8 mouse cellular contexts compared by ENCODE assay signal in genomic region chr11:120046553-120047191, GRCm38 (mm10). TPM values are rescaled to one million over a fixed set of nuclear protein-coding genes. Genes with fewer than 3 reads are reported as not detected.
DNase-seq lines count a peak whose midpoint lies in the region; ATAC-seq and TF ChIP-seq lines count a peak whose summit lies in the region.

TSS of gene Aatk (minus strand) at chr11:120047167.

- 0 out of 2 replicates have a peak, but pooled peaks cover 5% of the 10 kb centered on the region for H3K27me3 ChIP-seq in ES-Bruce4 (ENCODE audit: control insufficient read depth, insufficient read depth, low read length, poor library complexity, severe bottlenecking)
- H3K27me3 ChIP-seq in hindbrain, embryonic 13.5 days, result peaks cover 14% of the 10 kb centered on the region; the same call in 1 of the 2 replicates
- peaks cover 33% of the 10 kb centered on the region for H3K27me3 ChIP-seq in liver, embryonic 14.5 days (ENCODE audit: control insufficient read depth, insufficient read depth, low read length)
- H3K27me3 ChIP-seq in stomach, postnatal 0 days (ENCODE audit: control insufficient read depth, insufficient read depth, low read length), result no peaks in the 10 kb centered on the region

- peak; percentile 21; the same call in 1 of the 2 replicates for ATAC-seq in hindbrain, embryonic 13.5 days (ENCODE audit: low FRiP score)
- no peak for ATAC-seq in liver, embryonic 14.5 days (ENCODE audit: insufficient read depth)
- ATAC-seq in stomach, postnatal 0 days (ENCODE audit: low FRiP score, low TSS enrichment), result no peak

- no peak for TF ChIP-seq POLR2A in ES-Bruce4 (IDR thresholded peaks at IDR 0.05; ENCODE audit: insufficient read depth, low read length)

- no peaks in the 10 kb centered on the region for H3K9me3 ChIP-seq in ES-Bruce4 (replicated peaks; ENCODE audit: control insufficient read depth, insufficient read depth, low read length, poor library complexity, severe bottlenecking)
- no peaks in the 10 kb centered on the region for H3K9me3 ChIP-seq in hindbrain, embryonic 13.5 days
- H3K9me3 ChIP-seq in liver, embryonic 14.5 days (ENCODE audit: control insufficient read depth, low read length), result no peaks in the 10 kb centered on the region
- H3K9me3 ChIP-seq in stomach, postnatal 0 days (ENCODE audit: control insufficient read depth, low read length), result no peaks in the 10 kb centered on the region

- H3K27ac ChIP-seq in ES-Bruce4 (ENCODE audit: insufficient read depth, low read length), result no peak within 1 kb of the TSS
- H3K27ac ChIP-seq in hindbrain, embryonic 13.5 days, result peak within 1 kb of the TSS; percentile 95
- no peak within 1 kb of the TSS for H3K27ac ChIP-seq in liver, embryonic 14.5 days
- peak within 1 kb of the TSS; percentile 35; the same call in 1 of the 2 replicates for H3K27ac ChIP-seq in stomach, postnatal 0 days (replicated peaks)

- no peaks in the 10 kb centered on the region for H3K4me1 ChIP-seq in ES-Bruce4 (ENCODE audit: control insufficient read depth, insufficient read depth, low read length)
- peaks cover 78% of the 10 kb centered on the region for H3K4me1 ChIP-seq in hindbrain, embryonic 13.5 days (replicated peaks)
- no peaks in the 10 kb centered on the region for H3K4me1 ChIP-seq in liver, embryonic 14.5 days (replicated peaks; ENCODE audit: control insufficient read depth in 2 of 2, insufficient read depth in 2 of 2, low read length in 1 of 2)
- H3K4me1 ChIP-seq in stomach, postnatal 0 days (replicated peaks; ENCODE audit: control insufficient read depth, insufficient read depth), result peaks cover 6% of the 10 kb centered on the region

- DNase-seq in gastrocnemius, postnatal 4 days (ENCODE audit: low spot score in 2 of 2), result no peak
- no peak for DNase-seq in gastrocnemius, adult 18-20 months (ENCODE audit: low spot score)
- DNase-seq in cerebellum, postnatal 25 days, result peak; percentile 77 to 82
- no peak for DNase-seq in liver, embryonic 14.5 days (ENCODE audit: low read depth in 3 of 3, low spot score in 3 of 3)
- no peak for DNase-seq in stomach, postnatal 0 days (ENCODE audit: low spot score)
- DNase-seq in thymus, adult 18-20 months, result no peak

- peak within 1 kb of the TSS; percentile 81 for H3K4me2 ChIP-seq in hindbrain, embryonic 13.5 days
- peak within 1 kb of the TSS; percentile 48 for H3K4me2 ChIP-seq in liver, embryonic 14.5 days (ENCODE audit: low read depth)
- H3K4me2 ChIP-seq in stomach, postnatal 0 days (replicated peaks; ENCODE audit: low read depth), result peak within 1 kb of the TSS; percentile 95

- no peaks in the 10 kb centered on the region for H3K36me3 ChIP-seq in ES-Bruce4 (ENCODE audit: control insufficient read depth, insufficient read depth, low read length, poor library complexity, severe bottlenecking)
- no peaks in the 10 kb centered on the region for H3K36me3 ChIP-seq in hindbrain, embryonic 13.5 days
- H3K36me3 ChIP-seq in liver, embryonic 14.5 days (replicated peaks; ENCODE audit: control insufficient read depth, insufficient read depth, low read depth), result no peaks in the 10 kb centered on the region
- no peaks in the 10 kb centered on the region for H3K36me3 ChIP-seq in stomach, postnatal 0 days (ENCODE audit: control insufficient read depth, insufficient read depth, low read length)

- TF ChIP-seq CTCF in ES-Bruce4 (IDR thresholded peaks at IDR 0.05; ENCODE audit: low read depth, low read length), result no peak
- TF ChIP-seq CTCF in liver, embryonic 14.5 days (IDR thresholded peaks at IDR 0.05; ENCODE audit: low read depth), result no peak
- no peak for TF ChIP-seq CTCF in stomach, postnatal 0 days (IDR thresholded peaks at IDR 0.05; ENCODE audit: low read depth)

- peak within 1 kb of the TSS; percentile 58 for H3K4me3 ChIP-seq in ES-Bruce4 (ENCODE audit: low read depth, low read length)
- peak within 1 kb of the TSS; percentile 69 for H3K4me3 ChIP-seq in hindbrain, embryonic 13.5 days
- peak within 1 kb of the TSS in 1 of 2 experiments; percentile 42; a peak in 3 of 4 replicates for H3K4me3 ChIP-seq in liver, embryonic 14.5 days (ENCODE audit: insufficient read depth in 1 of 2, low read depth in 2 of 2, low read length in 2 of 2)
- peak within 1 kb of the TSS; percentile 53 for H3K4me3 ChIP-seq in stomach, postnatal 0 days (ENCODE audit: low read depth, low read length)

- TF ChIP-seq EP300 in ES-Bruce4 (IDR thresholded peaks at IDR 0.05; ENCODE audit: insufficient read depth, low read depth, low read length), result no peak
- TF ChIP-seq EP300 in liver, embryonic 14.5 days (IDR thresholded peaks at IDR 0.05; ENCODE audit: low read depth), result no peak
- TF ChIP-seq EP300 in stomach, postnatal 0 days (optimal IDR thresholded peaks at IDR 0.05), result no peak

- peak within 1 kb of the TSS; percentile 66 for H3K9ac ChIP-seq in ES-Bruce4 (ENCODE audit: low read depth, poor library complexity, severe bottlenecking)
- H3K9ac ChIP-seq in hindbrain, embryonic 13.5 days, result peak within 1 kb of the TSS; percentile 92
- no peak within 1 kb of the TSS for H3K9ac ChIP-seq in liver, embryonic 14.5 days (replicated peaks)
- H3K9ac ChIP-seq in stomach, postnatal 0 days (ENCODE audit: low read length), result peak within 1 kb of the TSS; percentile 65

- under 1% methylated on average over 59 of the region's 63 CpGs for WGBS in hindbrain, embryonic 13.5 days
- WGBS in liver, embryonic 14.5 days (ENCODE audit: insufficient replicate concordance), result 2% methylated on average over 57 of the region's 63 CpGs
- WGBS in stomach, postnatal 0 days, result 2% methylated on average over 35 of the region's 63 CpGs

RNA-seq across cellular contexts. Expression of gene Aatk, which starts in this region (rescaled TPM):
- total RNA-seq in gastrocnemius, postnatal 4 days (2021), result 10 to 100 TPM; 25.9 to 29.2 TPM
- total RNA-seq in gastrocnemius, adult 18-20 months (2021), result 1 to 10 TPM; 3.2 to 3.6 TPM
- 0.81 and 1.6 TPM in 2 replicates for polyA plus RNA-seq in ES-Bruce4 (2011; ENCODE audit: insufficient read depth, insufficient read length, low read depth, missing spikeins)
- 24.1 and 24.3 TPM in 2 replicates for polyA plus RNA-seq in hindbrain, embryonic 13.5 days (2015; fragmentation: Nextera tagmentation; extraction: Ambion mirVana)
- polyA plus RNA-seq in liver, embryonic 14.5 days (2012; rRNA removed), result 0.45 and 0.57 TPM in 2 replicates
- 0.13 and 0.27 TPM in 2 replicates for polyA plus RNA-seq in liver, embryonic 14.5 days (2014; fragmentation: Nextera tagmentation; extraction: Ambion mirVana)
- 1.6 and 2.1 TPM in 2 replicates for polyA plus RNA-seq in stomach, postnatal 0 days (2015; fragmentation: Nextera tagmentation; extraction: Ambion mirVana)

Comparison
In these comparisons a context has a peak if more than half of its experiments do, and no peak if none do; other contexts are left out.
1. RNA of gene Aatk (total RNA-seq): 25.9 to 29.2 TPM in gastrocnemius, postnatal 4 days; 3.2 to 3.6 TPM in gastrocnemius, adult 18-20 months; every median in the first group is over 4 times any median in the second.
2. DNase-seq: peak in cerebellum, postnatal 25 days (2 of 2); none in gastrocnemius, postnatal 4 days (0 of 2), gastrocnemius, adult 18-20 months (single experiment), liver, embryonic 14.5 days (0 of 3), stomach, postnatal 0 days (single experiment) and thymus, adult 18-20 months (0 of 2).
3. H3K27ac ChIP-seq: peak in hindbrain, embryonic 13.5 days (single experiment) and stomach, postnatal 0 days (single experiment); none in ES-Bruce4 (single experiment) and liver, embryonic 14.5 days (single experiment).
4. Peak in every context shown above with its lines, with median percentiles within 50 percentile points of each other: H3K4me2 ChIP-seq.